Mouse (Mus musculus) CD4-positive, CD25-positive, alpha-beta regulatory T cell, adult 2 months (primary cell): ENCODE measurements around the gene Ppl.
A peak's percentile ranks its signal among the peaks of the same experiment; 100 is the strongest.

Source experiments
- DNase-seq: peaks from one replicate; pipeline ENCODE4 v3.0.0-alpha.2; 2012; ENCODE audit warnings: low read depth, low spot score

Ppl gene

GRCm38 (mm10) chr16:5132401-5132801, at the start of gene Ppl:
Gene Ppl, minus strand, starts transcription at chr16:5132421.
- DNase-seq: peak; percentile 2

GRCm38 (mm10) chr16:5172636-5173035, 40.4 kb upstream of the Ppl start:
- no peak for DNase-seq

- DNase-seq: no peak
Observed at GRCm38 (mm10) chr16:5168829-5169228, 36.6 kb upstream of the Ppl start.

- DNase-seq: no peak
Observed at GRCm38 (mm10) chr16:5168038-5168437, 35.8 kb upstream of the Ppl start.

GRCm38 (mm10) chr16:5164327-5164726, 32.1 kb upstream of the Ppl start:
- no peak for DNase-seq

- no peak for DNase-seq
Observed at GRCm38 (mm10) chr16:5159248-5159647, 27.0 kb upstream of the Ppl start.

GRCm38 (mm10) chr16:5157113-5157512, 24.9 kb upstream of the Ppl start:
- DNase-seq: no peak

- no peak for DNase-seq
Observed at GRCm38 (mm10) chr16:5156495-5156894, 24.3 kb upstream of the Ppl start.

GRCm38 (mm10) chr16:5155014-5155413, 22.8 kb upstream of the Ppl start:
- no peak for DNase-seq

GRCm38 (mm10) chr16:5153299-5154026, 21.2 kb upstream of the Ppl start:
- no peak for DNase-seq

- no peak for DNase-seq
Observed at GRCm38 (mm10) chr16:5150544-5150943, 18.3 kb upstream of the Ppl start.

- no peak for DNase-seq
Observed at GRCm38 (mm10) chr16:5147037-5147385, 14.8 kb upstream of the Ppl start, which contains the start of gene Sec14l5. Gene Sec14l5, plus strand, starts transcription at chr16:5147109.

- DNase-seq: peak; percentile 5
Observed at GRCm38 (mm10) chr16:5146367-5147036, 14.3 kb upstream of the Ppl start.

- peak; percentile 79 for DNase-seq
Observed at GRCm38 (mm10) chr16:5145570-5145969, 13.3 kb upstream of the Ppl start.

GRCm38 (mm10) chr16:5139741-5140140, 7.5 kb upstream of the Ppl start:
- no peak for DNase-seq

- no peak for DNase-seq
Observed at GRCm38 (mm10) chr16:5137006-5137540, 4.9 kb upstream of the Ppl start.

- no peak for DNase-seq
Observed at GRCm38 (mm10) chr16:5136505-5136904, 4.3 kb upstream of the Ppl start.

- DNase-seq: no peak
Observed at GRCm38 (mm10) chr16:5135551-5136261, 3.5 kb upstream of the Ppl start.

- DNase-seq: no peak
Observed at GRCm38 (mm10) chr16:5134623-5135330, 2.6 kb upstream of the Ppl start.

GRCm38 (mm10) chr16:5131251-5131922, 834 bp downstream of the Ppl start:
- DNase-seq: no peak

- DNase-seq: no peak
Observed at GRCm38 (mm10) chr16:5130766-5131165, 1.5 kb downstream of the Ppl start.
